Comparison of ENCODE assay signal across 8 mouse cellular contexts in genomic region chr11:50376911-50377891, GRCm38 (mm10). TPM values are rescaled to one million over a fixed set of nuclear protein-coding genes. Genes with fewer than 3 reads are reported as not detected.
A peak's percentile ranks its signal among the peaks of the same experiment; 100 is the strongest.
DNase-seq lines count a peak whose midpoint lies in the region; ATAC-seq and TF ChIP-seq lines count a peak whose summit lies in the region.

TSS of gene Hnrnph1 (plus strand) at chr11:50376990.

- no peaks in the 10 kb centered on the region for H3K27me3 ChIP-seq in megakaryocyte, embryonic 14.5 days (replicated peaks)

- peak within 1 kb of the TSS; percentile 97 for H3K27ac ChIP-seq in cortical plate, adult 2 months (ENCODE audit: insufficient read depth, low read length)

- H3K4me1 ChIP-seq in cortical plate, adult 2 months (ENCODE audit: control insufficient read depth, insufficient read depth, low read length), result peaks cover 3% of the 10 kb centered on the region; the same call in 1 of the 2 replicates
- peaks cover 32% of the 10 kb centered on the region for H3K4me1 ChIP-seq in megakaryocyte, embryonic 14.5 days

- peak; percentile 98 for DNase-seq in gastrocnemius, adult 8-10 months (ENCODE audit: low spot score in 2 of 2)
- DNase-seq in hindlimb bud, embryonic 11.5 days (ENCODE audit: extremely low spot score, low read depth, low spot score), result peak; percentile 98
- DNase-seq in left cerebral cortex, adult 8-10 months (ENCODE audit: low spot score in 2 of 2), result peak; percentile 96 to 99
- DNase-seq in right cerebral cortex, postnatal 10 days (ENCODE audit: low spot score in 2 of 2), result peak; percentile 99
- peak; percentile 99 for DNase-seq in urinary bladder, postnatal 25 days (ENCODE audit: low spot score)

- peaks cover 35% of the 10 kb centered on the region for H3K36me3 ChIP-seq in megakaryocyte, embryonic 14.5 days (replicated peaks; ENCODE audit: low read length)

- H3K4me3 ChIP-seq in cortical plate, adult 2 months (ENCODE audit: insufficient read depth, low read length), result peak within 1 kb of the TSS; percentile 63
- peak within 1 kb of the TSS; percentile 96 for H3K4me3 ChIP-seq in megakaryocyte, embryonic 14.5 days (replicated peaks)

- no peak for TF ChIP-seq CTCF in cortical plate, adult 2 months (IDR thresholded peaks at IDR 0.05; ENCODE audit: extremely low read depth, insufficient read depth, low read length)

- peak; percentile 70 for ATAC-seq in activated CD4-positive, CD25-positive, alpha-beta regulatory T cell, adult 4 months

- peak; percentile 99 for TF ChIP-seq POLR2A in cortical plate, adult 2 months (IDR thresholded peaks at IDR 0.05; ENCODE audit: extremely low read depth, insufficient read depth, low read length)

- H3K9me3 ChIP-seq in megakaryocyte, embryonic 14.5 days, result no peaks in the 10 kb centered on the region

RNA-seq across cellular contexts. Expression of gene Hnrnph1, which starts in this region (rescaled TPM):
- polyA plus RNA-seq in activated CD4-positive, CD25-positive, alpha-beta regulatory T cell, adult 4 months (2017; shearing (Covaris generic)), result 100 to 1,000 TPM; 148 to 177 TPM
- polyA plus RNA-seq in cortical plate, adult 2 months (2012; rRNA removed), result 227 and 311 TPM in 2 replicates
- total RNA-seq in gastrocnemius, adult 8-10 months (2022), result 10 to 100 TPM; 63.8 to 91.3 (median 74.6) TPM
- 100 to 1,000 TPM; 180 to 274 (median 221) TPM for total RNA-seq in left cerebral cortex, adult 8-10 months (2022)
- 12.9 and 121 TPM in 2 replicates for polyA plus RNA-seq in megakaryocyte, embryonic 14.5 days (2012; ENCODE audit: insufficient read depth, low replicate concordance)

Comparison
In these comparisons a context has a peak if more than half of its experiments do, and no peak if none do; other contexts are left out.
1. Peak in every context shown above with its lines: DNase-seq, ATAC-seq, H3K4me3 ChIP-seq and H3K27ac ChIP-seq.